Mouse (Mus musculus): ENCODE data around the gene Cyth2. TPM values are rescaled to one million over a fixed set of nuclear protein-coding genes. Genes with fewer than 3 reads are reported as not detected.

Cyth2 gene
- polyA plus RNA-seq, 1 experiment from 2014 or later: 271 TPM

Other genes starting within 250 kb of the Cyth2 start
- gene Bcat2, start 244.4 kb downstream of the Cyth2 start, polyA plus RNA-seq (2015; fragmentation: Nextera tagmentation; extraction: Ambion mirVana): 22.2 and 22.7 TPM in 2 replicates
- not detected in 2 replicates for gene Fgf21, start 199.1 kb downstream of the Cyth2 start, polyA plus RNA-seq (2015; fragmentation: Nextera tagmentation; extraction: Ambion mirVana)
- gene Fut1, start 197.3 kb downstream of the Cyth2 start, polyA plus RNA-seq (2015; fragmentation: Nextera tagmentation; extraction: Ambion mirVana): not detected in 2 replicates
- gene Izumo1, start 192.8 kb downstream of the Cyth2 start, polyA plus RNA-seq (2015; fragmentation: Nextera tagmentation; extraction: Ambion mirVana): 0.08 and 0.09 TPM in 2 replicates
- gene Rasip1, start 187.1 kb downstream of the Cyth2 start, polyA plus RNA-seq (2015; fragmentation: Nextera tagmentation; extraction: Ambion mirVana): 20.2 and 24.3 TPM in 2 replicates
- 4.0 and 5.2 TPM in 2 replicates for gene Mamstr, start 174.6 kb downstream of the Cyth2 start, polyA plus RNA-seq (2015; fragmentation: Nextera tagmentation; extraction: Ambion mirVana)
- gene Fut2, start 148.2 kb downstream of the Cyth2 start, polyA plus RNA-seq (2015; fragmentation: Nextera tagmentation; extraction: Ambion mirVana): 0.05 and 0.32 TPM in 2 replicates
- 1.4 and 1.6 TPM in 2 replicates for gene Ntn5, start 130.6 kb downstream of the Cyth2 start, polyA plus RNA-seq (2015; fragmentation: Nextera tagmentation; extraction: Ambion mirVana)
- 0.35 and 0.89 TPM in 2 replicates for gene Sec1, start 120.2 kb downstream of the Cyth2 start, polyA plus RNA-seq (2015; fragmentation: Nextera tagmentation; extraction: Ambion mirVana)
- 58.6 and 67.3 TPM in 2 replicates for gene Car11, start 114.7 kb downstream of the Cyth2 start, polyA plus RNA-seq (2015; fragmentation: Nextera tagmentation; extraction: Ambion mirVana)
- 2.9 and 4.1 TPM in 2 replicates for gene Dbp, start 109.5 kb downstream of the Cyth2 start, polyA plus RNA-seq (2015; fragmentation: Nextera tagmentation; extraction: Ambion mirVana)
- 528 and 575 TPM in 2 replicates for gene Rpl18, start 99.1 kb downstream of the Cyth2 start, polyA plus RNA-seq (2015; fragmentation: Nextera tagmentation; extraction: Ambion mirVana)
- 24.4 and 26.9 TPM in 2 replicates for gene Sphk2, start 96.6 kb downstream of the Cyth2 start, polyA plus RNA-seq (2015; fragmentation: Nextera tagmentation; extraction: Ambion mirVana)
- 0.38 and 0.57 TPM in 2 replicates for gene Fam83e, start 93.4 kb downstream of the Cyth2 start, polyA plus RNA-seq (2015; fragmentation: Nextera tagmentation; extraction: Ambion mirVana)
- not detected in 2 replicates for gene Spaca4, start 88.8 kb downstream of the Cyth2 start, polyA plus RNA-seq (2015; fragmentation: Nextera tagmentation; extraction: Ambion mirVana)
- gene Lmtk3, start 30.8 kb downstream of the Cyth2 start, polyA plus RNA-seq (2015; fragmentation: Nextera tagmentation; extraction: Ambion mirVana): 20.1 and 24.8 TPM in 2 replicates
- gene Sult2b1, start 29.9 kb downstream of the Cyth2 start, polyA plus RNA-seq (2015; fragmentation: Nextera tagmentation; extraction: Ambion mirVana): 6.3 TPM in 2 replicates
- gene Kcnj14, start 10.2 kb upstream of the Cyth2 start, polyA plus RNA-seq (2015; fragmentation: Nextera tagmentation; extraction: Ambion mirVana): 1.1 and 1.6 TPM in 2 replicates
- gene Grwd1, start 16.4 kb upstream of the Cyth2 start, polyA plus RNA-seq (2015; fragmentation: Nextera tagmentation; extraction: Ambion mirVana): 41.8 and 43.1 TPM in 2 replicates
- 56.4 and 61.0 TPM in 2 replicates for gene Kdelr1, start 58.2 kb upstream of the Cyth2 start, polyA plus RNA-seq (2015; fragmentation: Nextera tagmentation; extraction: Ambion mirVana)
- 3.4 and 4.3 TPM in 2 replicates for gene Grin2d, start 63.8 kb upstream of the Cyth2 start, polyA plus RNA-seq (2015; fragmentation: Nextera tagmentation; extraction: Ambion mirVana)
- 0.34 TPM in 1 of 2 replicates, not detected in the other for gene Syngr4, start 82.1 kb upstream of the Cyth2 start, polyA plus RNA-seq (2015; fragmentation: Nextera tagmentation; extraction: Ambion mirVana)
- 6.7 and 8.5 TPM in 2 replicates for gene Tmem143, start 82.4 kb upstream of the Cyth2 start, polyA plus RNA-seq (2015; fragmentation: Nextera tagmentation; extraction: Ambion mirVana)
- 34.1 and 43.6 TPM in 2 replicates for gene Emp3, start 106.8 kb upstream of the Cyth2 start, polyA plus RNA-seq (2015; fragmentation: Nextera tagmentation; extraction: Ambion mirVana)
- gene Ccdc114, start 109.5 kb upstream of the Cyth2 start, polyA plus RNA-seq (2015; fragmentation: Nextera tagmentation; extraction: Ambion mirVana): 6.6 and 8.5 TPM in 2 replicates
- gene Abcc6, start 215.7 kb upstream of the Cyth2 start, polyA plus RNA-seq (2015; fragmentation: Nextera tagmentation; extraction: Ambion mirVana): 0.52 and 0.82 TPM in 2 replicates
- gene Nomo1, start 219.1 kb upstream of the Cyth2 start, polyA plus RNA-seq (2015; fragmentation: Nextera tagmentation; extraction: Ambion mirVana): 45.8 and 47.0 TPM in 2 replicates

All from hindbrain, embryonic 15.5 days (tissue).